Mouse (Mus musculus) cerebellum, adult 18-20 months (tissue): Measurements from ENCODE around the gene Triml1.

Source experiments
- DNase-seq, 2 experiments: peaks; one replicate each; pipeline ENCODE4 v3.0.0; 2021

Triml1 gene

GRCm38 (mm10) chr8:43141386-43141785 is at the start of gene Triml1:
Triml1 (minus strand) TSS chr8:43141486.
- DNase-seq, result no peak

DNA sequence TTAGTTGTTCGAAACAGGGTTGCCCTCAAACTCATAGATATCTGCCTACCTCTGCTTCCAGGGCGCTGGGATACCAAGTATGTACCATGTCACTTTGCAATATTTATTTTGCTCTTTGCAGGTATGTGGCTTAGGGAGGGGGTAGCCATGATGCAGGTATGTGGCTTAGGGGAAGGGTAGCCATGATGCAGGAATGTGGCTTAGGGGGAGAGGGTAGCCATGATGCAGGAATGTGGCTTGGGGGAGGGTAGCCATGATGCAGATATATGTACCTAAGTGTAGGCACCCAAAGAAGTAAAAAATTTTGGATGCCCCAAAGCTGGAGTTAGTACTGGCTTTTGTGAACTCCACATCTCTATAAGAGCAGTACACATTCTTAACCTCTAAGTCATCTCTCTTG is 41.0 kb upstream of the Triml1 start:
- DNase-seq, result no peak

DNA sequence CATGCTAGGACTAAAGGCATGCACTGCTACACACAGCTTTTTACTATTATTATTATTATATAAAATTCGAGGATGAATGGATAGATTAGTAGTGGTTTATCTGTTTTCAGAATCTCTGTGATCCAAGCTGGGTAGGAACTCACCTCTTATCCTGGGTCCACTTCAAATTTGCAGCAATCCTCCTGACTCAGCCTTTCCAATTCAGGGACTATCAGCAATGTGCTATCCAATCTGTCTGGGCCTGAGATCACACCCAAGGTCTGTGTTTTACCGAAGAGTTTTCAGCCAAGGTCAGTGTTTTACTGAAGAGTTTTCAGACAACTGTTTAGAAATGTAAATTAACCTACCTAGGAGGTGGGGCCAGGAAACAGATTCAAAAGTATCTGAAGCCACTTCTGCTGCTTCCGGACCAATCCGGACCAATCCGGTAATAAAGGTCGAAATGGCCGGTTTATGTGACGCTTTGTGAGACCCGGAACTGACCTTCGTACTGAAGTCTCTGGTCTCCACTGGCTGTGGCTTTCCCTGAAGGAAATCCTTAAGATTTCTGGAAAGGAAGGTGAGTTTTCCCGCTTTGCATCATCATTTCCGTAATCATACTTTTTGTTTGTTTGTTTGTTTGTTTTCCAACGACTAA is 38.9 kb upstream of the Triml1 start, which contains the start of gene Triml2:
TSS of gene Triml2 (plus strand) at position 488 of the 637 bp plus-strand sequence.
- no peak for DNase-seq

DNA sequence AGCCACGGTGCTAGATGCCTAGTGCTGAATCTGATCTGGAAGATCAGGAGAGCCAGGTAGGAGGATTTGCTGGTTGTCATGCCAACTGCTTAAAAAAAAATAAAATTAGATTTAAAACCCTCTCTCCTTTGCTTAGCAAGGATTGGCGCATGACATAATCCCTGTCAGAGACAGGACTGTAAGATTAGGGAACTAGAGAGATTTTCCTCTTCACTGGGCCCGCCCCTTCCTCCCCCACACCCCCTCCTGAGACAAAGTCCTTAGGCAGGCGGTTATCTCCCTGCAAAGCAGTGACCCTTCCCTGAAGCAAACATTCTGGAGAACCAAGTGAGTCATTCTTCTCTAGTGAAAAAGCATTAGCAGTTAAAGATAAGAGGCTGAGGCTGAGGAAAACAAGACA is 37.9 kb upstream of the Triml1 start:
- DNase-seq, result no peak

GRCm38 (mm10) chr8:43178263-43178662 is 37.0 kb upstream of the Triml1 start:
- DNase-seq, result no peak

DNA sequence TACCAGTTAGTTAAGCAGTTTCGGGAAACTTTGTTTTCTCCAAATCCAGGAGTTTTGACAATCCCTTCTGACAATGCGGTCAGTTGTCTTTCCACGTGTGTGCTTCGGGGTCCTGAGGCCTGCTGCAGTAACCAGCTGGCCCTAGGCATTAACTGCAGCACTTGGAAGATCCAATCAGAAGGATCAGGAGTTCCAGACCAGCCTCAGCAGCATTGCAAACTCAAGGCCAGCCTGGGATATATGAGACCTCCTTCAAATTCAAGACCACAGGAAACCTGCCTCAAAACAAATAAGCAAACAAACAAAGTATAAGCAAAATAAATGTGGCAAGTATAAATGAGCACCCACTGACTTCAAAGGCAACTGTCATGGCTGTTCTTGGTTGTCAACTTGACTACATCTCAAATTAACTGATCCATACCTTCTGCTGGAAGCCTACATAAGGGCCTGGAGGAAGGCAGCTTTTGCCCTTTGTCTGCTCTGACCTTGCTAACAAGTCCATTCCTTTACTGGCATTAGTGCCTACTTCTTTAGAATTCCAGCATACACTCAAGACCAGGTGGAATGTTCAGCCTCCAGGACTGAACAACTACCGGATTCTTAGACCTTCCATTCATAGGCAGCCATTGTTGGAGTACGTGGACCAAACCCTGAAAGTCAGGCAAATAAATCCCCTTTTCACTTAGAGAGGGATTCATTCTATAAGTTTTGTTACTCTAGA is 35.6 kb upstream of the Triml1 start:
- no peak for DNase-seq

DNA sequence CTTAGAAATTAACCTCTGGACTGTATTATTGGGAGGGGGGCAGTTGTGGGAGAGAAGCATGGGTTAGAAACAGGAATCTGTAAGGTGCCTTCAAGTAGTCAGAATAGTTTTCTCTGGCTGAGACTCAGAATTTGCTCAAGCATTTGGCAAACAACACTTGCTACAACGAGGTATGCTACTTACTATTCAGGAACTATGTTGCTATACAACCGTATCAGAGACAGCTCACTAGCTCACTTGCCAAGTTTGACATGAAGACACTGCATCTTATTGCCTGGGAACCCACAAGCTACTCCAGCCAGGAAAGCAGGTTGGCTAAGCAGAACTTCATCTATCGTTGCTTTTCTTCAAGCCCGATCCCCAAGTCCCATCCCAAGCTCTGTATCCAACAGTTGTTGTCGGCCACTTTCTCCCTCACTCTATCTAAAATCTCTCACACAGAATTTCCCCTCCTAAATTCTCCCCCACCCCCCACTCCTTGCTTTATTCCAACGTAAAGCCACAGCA is 28.0 kb upstream of the Triml1 start:
- no peak for DNase-seq

DNA sequence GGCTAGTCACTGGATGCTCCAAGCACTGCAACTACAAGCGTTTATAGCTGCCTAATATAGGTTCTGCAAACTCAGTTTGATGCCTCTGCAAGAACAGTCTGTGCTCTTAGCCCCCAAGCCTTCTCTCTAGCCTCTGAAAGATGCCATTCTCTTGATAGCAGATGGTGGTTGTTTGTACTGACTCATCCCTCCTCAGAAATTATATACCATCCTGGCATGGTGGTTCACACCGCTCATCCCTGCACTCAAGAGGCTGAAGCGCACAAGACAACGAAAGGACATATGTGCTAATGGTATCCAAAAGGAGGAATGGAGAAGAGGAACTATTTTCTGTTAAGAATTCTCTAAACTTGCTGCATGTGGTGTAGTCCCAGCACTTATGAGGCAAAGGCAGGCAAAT is 26.8 kb upstream of the Triml1 start:
- no peak for DNase-seq

DNA sequence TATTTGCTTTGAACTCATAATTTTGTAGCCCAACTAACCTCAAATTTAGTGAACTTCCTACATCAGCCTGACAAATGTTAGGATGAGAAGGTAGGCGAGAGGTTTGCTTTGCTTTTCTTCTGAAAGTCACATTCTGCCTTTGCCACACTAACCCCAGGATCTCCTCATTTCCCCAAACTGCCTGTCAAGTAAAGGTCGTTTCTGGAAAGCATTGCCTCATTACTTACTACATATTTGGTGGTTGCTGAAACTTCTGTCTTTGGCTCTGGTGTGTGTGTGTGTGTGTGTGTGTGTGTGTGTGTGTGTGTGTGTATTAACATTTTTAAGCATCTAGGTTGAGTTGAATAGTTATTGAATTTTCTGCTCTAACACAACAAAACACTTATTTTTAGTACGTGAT is 23.2 kb upstream of the Triml1 start:
- no peak for DNase-seq

DNA sequence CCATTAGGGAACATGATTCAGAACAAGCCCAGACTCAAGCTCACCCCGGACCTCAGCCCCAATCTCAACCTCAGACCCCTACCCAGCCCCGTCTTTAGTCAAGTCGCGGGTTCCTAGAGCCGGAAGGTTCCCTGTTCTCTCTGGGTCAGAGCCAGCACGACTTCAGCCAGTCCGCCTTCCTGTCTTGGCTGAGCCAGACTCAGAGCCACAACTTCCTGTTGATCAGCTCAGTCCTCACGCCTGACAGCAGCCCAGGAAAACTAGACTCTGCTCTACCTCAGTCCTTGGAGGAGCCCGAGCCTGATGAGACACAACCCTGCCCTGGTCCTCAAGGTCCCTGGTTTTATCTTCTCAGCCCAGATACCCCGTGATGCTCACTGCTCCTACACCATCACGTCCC is 22.0 kb upstream of the Triml1 start:
- DNase-seq, result no peak

DNA sequence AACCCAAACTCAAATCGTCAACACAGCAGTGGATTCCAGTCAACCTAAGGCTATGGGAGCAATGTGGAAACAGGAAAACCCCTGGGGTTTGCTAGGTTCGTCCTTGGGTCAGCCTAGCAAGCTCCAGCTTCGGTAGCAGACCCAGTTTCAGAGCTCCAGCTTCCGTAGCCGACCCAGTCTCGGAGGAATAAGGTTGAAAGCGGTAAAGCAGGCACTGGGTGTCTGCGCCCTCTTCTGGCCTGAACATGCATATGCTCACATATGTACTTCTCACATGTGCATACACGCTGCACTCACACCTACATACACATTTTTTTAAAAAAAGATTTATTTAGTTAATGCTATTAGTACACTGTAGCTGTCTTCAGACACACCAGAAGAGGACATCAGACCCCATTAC is 8.0 kb upstream of the Triml1 start:
- no peak for DNase-seq

GRCm38 (mm10) chr8:43111205-43111827 is 30.0 kb downstream of the Triml1 start:
- no peak for DNase-seq
